Mouse (Mus musculus): Measurements from ENCODE around the gene Ivd. TPM values are rescaled to one million over a fixed set of nuclear protein-coding genes. Genes with fewer than 3 reads are reported as not detected.
A peak's percentile ranks its signal among the peaks of the same experiment; 100 is the strongest.

Ivd gene
- polyA plus RNA-seq, 1 experiment from 2014 or later, result 67.2 TPM

GRCm38 (mm10) chr2:118891173-118891572 is 29.4 kb downstream of the Ivd start:
- Histone ChIP-seq H3K4me1 (peaks cover 12% of the 10 kb centered on the region), H3K27ac (no peak overlapping the region), H3K27me3 (ENCODE audit: insufficient read depth, poor library complexity, severe bottlenecking) (peaks cover 87% of the 10 kb centered on the region), H3K4me3 (no peak overlapping the region), H3K36me3 (no peaks in the 10 kb centered on the region), H3K9me3 (no peaks in the 10 kb centered on the region)
- WGBS, result 89% methylated on average over 4 of the region's 4 CpGs
- no peak for DNase-seq (ENCODE audit: low spot score)

- Histone ChIP-seq H3K27me3 (ENCODE audit: insufficient read depth, poor library complexity, severe bottlenecking) (peaks cover 96% of the 10 kb centered on the region), H3K9me3 (no peaks in the 10 kb centered on the region), H3K4me1 (peaks cover 38% of the 10 kb centered on the region), H3K36me3 (no peaks in the 10 kb centered on the region), H3K27ac (peak overlapping the region; percentile 42), H3K4me3 (peak overlapping the region; percentile 65)
- DNase-seq (ENCODE audit: low spot score), result no peak
- WGBS, result under 1% methylated on average over 38 of the region's 38 CpGs
Observed at GRCm38 (mm10) chr2:118895990-118896913, 34.5 kb downstream of the Ivd start.

- Histone ChIP-seq H3K36me3 (no peaks in the 10 kb centered on the region), H3K9me3 (no peaks in the 10 kb centered on the region), H3K27me3 (ENCODE audit: insufficient read depth, poor library complexity, severe bottlenecking) (peaks cover 90% of the 10 kb centered on the region), H3K4me3 (peak overlapping the region; percentile 65), H3K27ac (peak overlapping the region; percentile 42), H3K4me1 (peaks cover 38% of the 10 kb centered on the region)
- WGBS, result under 1% methylated on average over 13 of the region's 13 CpGs
- no peak for DNase-seq (ENCODE audit: low spot score)
Observed at GRCm38 (mm10) chr2:118896914-118897291, 35.1 kb downstream of the Ivd start.

- H3K27me3 ChIP-seq (ENCODE audit: insufficient read depth, poor library complexity, severe bottlenecking), result peaks cover 85% of the 10 kb centered on the region
- no peaks in the 10 kb centered on the region for H3K36me3 ChIP-seq
- peak overlapping the region; percentile 65; the same call in 1 of the 2 replicates for H3K4me3 ChIP-seq
- H3K4me1 ChIP-seq, result peaks cover 41% of the 10 kb centered on the region
- no peak for DNase-seq (ENCODE audit: low spot score)
- no peak overlapping the region for H3K27ac ChIP-seq
- H3K9me3 ChIP-seq, result no peaks in the 10 kb centered on the region
- WGBS, result 2% methylated on average over 7 of the region's 7 CpGs
Observed at GRCm38 (mm10) chr2:118897392-118897791, 35.6 kb downstream of the Ivd start.

GRCm38 (mm10) chr2:118897808-118898207 is 36.1 kb downstream of the Ivd start:
- no peak overlapping the region for H3K27ac ChIP-seq
- no peak for DNase-seq (ENCODE audit: low spot score)
- H3K4me3 ChIP-seq, result peak overlapping the region; percentile 16; the same call in 1 of the 2 replicates
- H3K27me3 ChIP-seq (ENCODE audit: insufficient read depth, poor library complexity, severe bottlenecking), result peaks cover 81% of the 10 kb centered on the region
- H3K36me3 ChIP-seq, result no peaks in the 10 kb centered on the region
- 2% methylated on average over 11 of the region's 11 CpGs for WGBS
- no peaks in the 10 kb centered on the region for H3K9me3 ChIP-seq
- peaks cover 46% of the 10 kb centered on the region for H3K4me1 ChIP-seq

- Histone ChIP-seq H3K27ac (no peak overlapping the region), H3K36me3 (no peaks in the 10 kb centered on the region), H3K27me3 (ENCODE audit: insufficient read depth, poor library complexity, severe bottlenecking) (peaks cover 71% of the 10 kb centered on the region), H3K4me1 (peaks cover 55% of the 10 kb centered on the region), H3K9me3 (no peaks in the 10 kb centered on the region), H3K4me3 (no peak overlapping the region)
- WGBS, result 2% methylated on average over 4 of the region's 4 CpGs
- DNase-seq (ENCODE audit: low spot score), result no peak
Observed at GRCm38 (mm10) chr2:118898771-118899170, 37.0 kb downstream of the Ivd start.

GRCm38 (mm10) chr2:118899306-118899705 is 37.6 kb downstream of the Ivd start:
- no peak for DNase-seq (ENCODE audit: low spot score)
- peaks cover 61% of the 10 kb centered on the region for H3K4me1 ChIP-seq
- WGBS, result 11% methylated on average over 7 of the region's 7 CpGs
- peaks cover 69% of the 10 kb centered on the region for H3K27me3 ChIP-seq (ENCODE audit: insufficient read depth, poor library complexity, severe bottlenecking)
- H3K4me3 ChIP-seq, result no peak overlapping the region
- no peaks in the 10 kb centered on the region for H3K9me3 ChIP-seq
- no peak overlapping the region for H3K27ac ChIP-seq
- H3K36me3 ChIP-seq, result no peaks in the 10 kb centered on the region

- H3K27me3 ChIP-seq (ENCODE audit: insufficient read depth, poor library complexity, severe bottlenecking), result peaks cover 62% of the 10 kb centered on the region
- H3K27ac ChIP-seq, result peak within 1 kb of the TSS; percentile 94
- no peaks in the 10 kb centered on the region for H3K36me3 ChIP-seq
- no peaks in the 10 kb centered on the region for H3K9me3 ChIP-seq
- H3K4me3 ChIP-seq, result peak within 1 kb of the TSS; percentile 86
- no peak for DNase-seq (ENCODE audit: low spot score)
- under 1% methylated on average over 32 of the region's 32 CpGs for WGBS
- H3K4me1 ChIP-seq, result peaks cover 65% of the 10 kb centered on the region
Observed at GRCm38 (mm10) chr2:118899981-118900825, 38.4 kb downstream of the Ivd start, which contains the start of gene Bahd1. Bahd1 (plus strand) TSS chr2:118900377.

- Histone ChIP-seq H3K4me1 (peaks cover 65% of the 10 kb centered on the region), H3K9me3 (no peaks in the 10 kb centered on the region), H3K27ac (peak overlapping the region; percentile 94), H3K36me3 (no peaks in the 10 kb centered on the region), H3K27me3 (ENCODE audit: insufficient read depth, poor library complexity, severe bottlenecking) (peaks cover 56% of the 10 kb centered on the region), H3K4me3 (peak overlapping the region; percentile 86)
- DNase-seq (ENCODE audit: low spot score), result no peak
- under 1% methylated on average over 11 of the region's 11 CpGs for WGBS
Observed at GRCm38 (mm10) chr2:118900826-118901140, 39.0 kb downstream of the Ivd start.

- peaks cover 50% of the 10 kb centered on the region for H3K27me3 ChIP-seq (ENCODE audit: insufficient read depth, poor library complexity, severe bottlenecking)
- H3K4me1 ChIP-seq, result peaks cover 61% of the 10 kb centered on the region
- WGBS, result under 1% methylated on average over 95 of the region's 120 CpGs
- no peaks in the 10 kb centered on the region for H3K9me3 ChIP-seq
- no peaks in the 10 kb centered on the region for H3K36me3 ChIP-seq
- DNase-seq (ENCODE audit: low spot score), result peak; percentile 98
- peak overlapping the region; percentile 86 for H3K4me3 ChIP-seq
- peak overlapping the region; percentile 94 for H3K27ac ChIP-seq
Observed at GRCm38 (mm10) chr2:118901175-118902031, 39.6 kb downstream of the Ivd start.

GRCm38 (mm10) chr2:118902051-118903025 is 40.6 kb downstream of the Ivd start:
- WGBS, result 1% methylated on average over 106 of the region's 106 CpGs
- Histone ChIP-seq H3K27ac (peak overlapping the region; percentile 94), H3K36me3 (no peaks in the 10 kb centered on the region), H3K9me3 (no peaks in the 10 kb centered on the region), H3K4me3 (peak overlapping the region; percentile 86), H3K4me1 (peaks cover 51% of the 10 kb centered on the region), H3K27me3 (ENCODE audit: insufficient read depth, poor library complexity, severe bottlenecking) (peaks cover 40% of the 10 kb centered on the region)
- peak; percentile 89 for DNase-seq (ENCODE audit: low spot score)

Measured in heart, embryonic 10.5 days (tissue).